Mouse (Mus musculus): ENCODE results near the gene Syngr4.
"Not testable (repeated sequence)": the region's sequence is repeated elsewhere in the genome, so short reads cannot be mapped to it uniquely, and the experiment has no call there.

Syngr4 gene

GRCm38 (mm10) chr7:45916056-45917003 is 19.8 kb upstream of the Syngr4 start:
- peak; percentile 82 to 87 for DNase-seq (ENCODE audit: low spot score in 2 of 2)

- DNase-seq (ENCODE audit: low spot score in 2 of 2), result no peak
Observed at GRCm38 (mm10) chr7:45915011-45915410, 18.5 kb upstream of the Syngr4 start.

- DNase-seq (ENCODE audit: low spot score in 2 of 2), result no peak
Observed at GRCm38 (mm10) chr7:45914067-45914466, 17.6 kb upstream of the Syngr4 start.

GRCm38 (mm10) chr7:45909145-45909544 is 12.6 kb upstream of the Syngr4 start:
- DNase-seq (ENCODE audit: low spot score in 2 of 2), result no peak

- DNase-seq (ENCODE audit: low spot score in 2 of 2), result no peak
Observed at GRCm38 (mm10) chr7:45908384-45908783, 11.9 kb upstream of the Syngr4 start.

GRCm38 (mm10) chr7:45906622-45907021 is 10.1 kb upstream of the Syngr4 start:
- no peak for DNase-seq (ENCODE audit: low spot score in 2 of 2)

GRCm38 (mm10) chr7:45902481-45903002 is 6.0 kb upstream of the Syngr4 start:
- no peak for DNase-seq (ENCODE audit: low spot score in 2 of 2)

- no peak for DNase-seq (ENCODE audit: low spot score in 2 of 2)
Observed at GRCm38 (mm10) chr7:45901562-45901961, 5.0 kb upstream of the Syngr4 start.

GRCm38 (mm10) chr7:45898125-45898524 is 1.6 kb upstream of the Syngr4 start:
- DNase-seq (ENCODE audit: low spot score in 2 of 2), result not testable (repeated sequence)

- peak in 1 of 2 experiments; percentile 49 for DNase-seq (ENCODE audit: low spot score in 2 of 2)
Observed at GRCm38 (mm10) chr7:45897258-45897757, 794 bp upstream of the Syngr4 start.

- DNase-seq (ENCODE audit: low spot score in 2 of 2), result no peak
Observed at GRCm38 (mm10) chr7:45895931-45896516, 490 bp downstream of the Syngr4 start.

GRCm38 (mm10) chr7:45892651-45893050 is 3.9 kb downstream of the Syngr4 start:
- DNase-seq (ENCODE audit: low spot score in 2 of 2), result no peak

GRCm38 (mm10) chr7:45887246-45887645 is 9.3 kb downstream of the Syngr4 start:
- no peak for DNase-seq (ENCODE audit: low spot score in 2 of 2)

- no peak for DNase-seq (ENCODE audit: low spot score in 2 of 2)
Observed at GRCm38 (mm10) chr7:45881011-45881410, 15.5 kb downstream of the Syngr4 start.

GRCm38 (mm10) chr7:45880531-45880930 is 16.0 kb downstream of the Syngr4 start:
- DNase-seq (ENCODE audit: low spot score in 2 of 2), result no peak

GRCm38 (mm10) chr7:45878278-45878677 is 18.2 kb downstream of the Syngr4 start, which contains the start of gene Grin2d:
Gene Grin2d, minus strand, starts transcription at chr7:45878378.
- DNase-seq (ENCODE audit: low spot score in 2 of 2), result not testable (repeated sequence)

GRCm38 (mm10) chr7:45876895-45877294 is 19.6 kb downstream of the Syngr4 start:
- no peak for DNase-seq (ENCODE audit: low spot score in 2 of 2)

- DNase-seq (ENCODE audit: low spot score in 2 of 2), result no peak
Observed at GRCm38 (mm10) chr7:45873061-45873947, 23.2 kb downstream of the Syngr4 start.

GRCm38 (mm10) chr7:45872624-45873023 is 23.9 kb downstream of the Syngr4 start, which contains the start of gene Kdelr1:
Gene Kdelr1, plus strand, starts transcription at chr7:45872772.
- DNase-seq (ENCODE audit: low spot score in 2 of 2), result peak; percentile 83 to 92

- no peak for DNase-seq (ENCODE audit: low spot score in 2 of 2)
Observed at GRCm38 (mm10) chr7:45870282-45871058, 26.0 kb downstream of the Syngr4 start.

Measured in urinary bladder, postnatal 4 days (tissue).